Mouse (Mus musculus) monocyte, adult 5-6 weeks (primary cell): ENCODE results near the gene Slc25a34. TPM values are rescaled to one million over a fixed set of nuclear protein-coding genes. Genes with fewer than 3 reads are reported as not detected.

ENCODE experiments used
- ATAC-seq: fragments of 153-309, 156-312 bp; replicated peaks from 2 replicates; pipeline ENCODE4 v1.8.0; 2017; ENCODE audit warnings: mild to moderate bottlenecking; ENCODE audit not compliant: low TSS enrichment, insufficient number of reproducible peaks, severe bottlenecking, poor library complexity, low FRiP score
- total RNA-seq: library from RNA; stranded (forward); fragments of 200-1000, 200-491, 200-594 nt; gene quantifications from 3 replicates; pipeline ENCODE4 v1.2.3, GENCODE M21; 2017

Slc25a34 gene
- total RNA-seq, 1 experiment from 2014 or later: not detected

- no peak for ATAC-seq
These were observed 54.7 kb downstream of the Slc25a34 start for GRCm38 (mm10) chr4:141568966-141569365.

Other genes with a start within 250 kb of the Slc25a34 start
- gene Clcnka, start 225.1 kb downstream of the Slc25a34 start, total RNA-seq: not detected in 3 replicates
- gene Clcnkb, start 207.8 kb downstream of the Slc25a34 start, total RNA-seq: not detected in 3 replicates
- gene Hspb7, start 203.0 kb downstream of the Slc25a34 start, total RNA-seq: 0.64 TPM in 1 of 3 replicates, not detected in the others
- not detected in 3 replicates for gene Srarp, start 187.7 kb downstream of the Slc25a34 start, total RNA-seq
- 21.7 to 33.8 TPM (median 27.3 TPM) in 3 replicates for gene Zbtb17, start 179.2 kb downstream of the Slc25a34 start, total RNA-seq
- gene Spen, start 85.2 kb downstream of the Slc25a34 start, total RNA-seq: 39.8 to 81.5 TPM (median 48.1 TPM) in 3 replicates
- gene Fblim1, start 17.7 kb downstream of the Slc25a34 start, total RNA-seq: not detected in 3 replicates
- not detected in 3 replicates for gene Tmem82, start 5.2 kb downstream of the Slc25a34 start, total RNA-seq
- 14.4 to 16.5 TPM (median 15.7 TPM) in 3 replicates for gene Plekhm2, start 41.1 kb upstream of the Slc25a34 start, total RNA-seq
- 7.4 TPM in 1 of 3 replicates, not detected in the others for gene Rsc1a1, start 61.8 kb upstream of the Slc25a34 start, total RNA-seq
- gene Ddi2, start 99.6 kb upstream of the Slc25a34 start, total RNA-seq: 31.1 to 45.0 TPM (median 34.8 TPM) in 3 replicates
- not detected in 3 replicates for gene Agmat, start 122.9 kb upstream of the Slc25a34 start, total RNA-seq
- gene Dnajc16, start 167.1 kb upstream of the Slc25a34 start, total RNA-seq: 5.1 to 7.6 TPM (median 6.4 TPM) in 3 replicates
- 23.4 to 41.6 TPM (median 39.5 TPM) in 3 replicates for gene Casp9, start 169.8 kb upstream of the Slc25a34 start, total RNA-seq
- not detected in 3 replicates for gene Cela2a, start 202.3 kb upstream of the Slc25a34 start, total RNA-seq
- gene Ctrc, start 222.5 kb upstream of the Slc25a34 start, total RNA-seq: not detected in 3 replicates